Mouse (Mus musculus) c-Kit-positive CD71-positive TER-119-positive erythroid progenitor cells, embryonic 14.5 days (primary cell): ENCODE data around the gene Slc19a1.

Source experiments
- DNase-seq: peaks from one replicate; pipeline ENCODE4 v3.0.0-alpha.2; 2013; ENCODE audit warnings: low spot score

Slc19a1 gene

DNA sequence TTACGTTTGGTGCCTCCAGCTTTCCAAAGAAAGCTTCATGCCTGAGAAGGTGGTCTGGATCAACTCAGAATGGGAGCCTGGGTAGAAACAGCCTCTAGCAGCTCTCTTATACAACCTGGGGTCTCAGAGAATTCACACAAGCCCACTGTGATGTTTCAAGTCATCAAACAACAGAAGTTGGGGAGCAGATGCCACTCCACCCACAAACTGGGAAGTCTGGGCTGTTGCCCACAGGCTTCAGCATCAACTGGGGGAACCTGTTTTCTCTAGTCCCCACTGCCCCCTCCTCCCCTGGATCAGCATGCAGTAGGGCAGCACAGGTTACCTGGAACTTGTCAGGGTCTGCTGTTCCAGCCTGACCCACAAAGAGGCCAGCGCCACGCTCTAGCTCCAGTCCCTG lies 63.6 kb downstream of the Slc19a1 start:
- DNase-seq = no peak

DNA sequence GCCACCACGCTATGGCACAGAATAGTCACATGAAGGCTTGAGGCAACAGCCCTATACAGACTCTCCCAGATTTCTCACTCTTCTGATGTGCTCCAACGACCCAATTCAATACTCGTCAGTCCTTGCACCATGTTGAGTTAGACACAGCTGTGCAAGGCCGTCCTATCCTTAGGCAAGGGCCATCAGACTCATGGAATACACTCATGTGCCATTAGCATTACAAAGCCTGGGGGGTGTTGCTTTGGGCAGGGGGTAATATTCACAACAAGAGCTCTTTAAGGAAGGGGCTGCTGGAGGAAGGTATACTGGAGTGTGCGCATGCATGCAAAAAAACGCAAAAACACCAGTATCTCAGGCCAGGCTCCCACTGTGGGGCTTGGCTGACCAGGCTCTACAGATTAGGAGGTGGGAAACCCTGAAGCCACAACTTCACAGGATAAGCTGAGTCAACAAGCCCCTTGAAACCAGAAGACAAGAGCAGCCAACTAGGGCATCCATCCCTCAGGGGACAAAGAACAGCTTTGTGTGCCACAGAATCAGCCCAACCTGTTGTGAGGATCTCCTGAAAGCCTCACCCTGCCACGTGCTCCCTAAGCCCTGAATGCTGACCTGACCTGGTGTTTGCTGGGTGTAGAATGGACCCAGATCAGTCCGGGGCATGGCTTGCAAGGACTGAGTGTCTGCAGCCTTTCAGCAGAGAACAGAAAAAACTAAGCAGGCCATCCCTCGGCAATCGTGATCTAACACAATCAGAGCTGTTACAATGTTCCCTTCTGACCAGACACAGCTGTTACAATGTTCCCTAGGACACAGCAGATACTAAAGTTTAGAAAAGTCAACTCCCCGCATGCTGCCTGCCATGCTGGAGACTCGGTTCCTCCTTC lies 65.2 kb downstream of the Slc19a1 start:
- no peak for DNase-seq

DNA sequence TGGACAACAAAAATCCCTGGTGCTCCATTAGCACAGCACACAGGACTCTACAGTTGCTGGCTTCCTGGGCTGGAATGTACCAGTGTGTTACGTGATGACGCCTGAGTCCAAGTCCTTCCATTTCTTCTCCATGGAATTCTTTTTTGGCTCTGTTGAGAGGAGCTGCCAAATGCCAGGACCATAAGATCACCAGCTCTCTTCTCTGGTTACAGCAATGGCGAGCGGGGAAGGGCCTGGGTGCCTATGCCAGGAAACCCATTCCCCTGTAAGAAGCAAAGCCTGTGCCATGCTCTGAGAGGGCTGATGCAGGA lies 65.8 kb downstream of the Slc19a1 start:
- DNase-seq = no peak

DNA sequence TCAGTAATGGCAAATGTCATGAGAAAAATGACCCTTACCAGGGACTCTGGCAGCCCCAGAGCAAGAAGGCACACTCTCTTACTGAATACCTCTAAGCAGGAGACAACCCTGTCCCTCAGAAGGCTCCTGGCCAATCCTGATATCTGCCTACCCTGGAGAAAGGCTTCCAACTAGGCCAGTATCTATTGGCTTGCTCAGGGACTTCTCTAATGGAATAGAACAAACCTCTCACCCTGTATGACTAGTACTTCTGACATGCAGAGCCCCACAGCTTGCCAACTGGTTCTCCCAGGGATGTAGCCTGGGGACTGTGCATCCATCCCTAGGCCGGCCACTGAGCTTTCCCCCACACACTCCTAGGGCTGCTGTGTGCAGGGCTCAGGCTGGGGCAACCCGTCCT lies 66.6 kb downstream of the Slc19a1 start:
- DNase-seq = no peak

DNA sequence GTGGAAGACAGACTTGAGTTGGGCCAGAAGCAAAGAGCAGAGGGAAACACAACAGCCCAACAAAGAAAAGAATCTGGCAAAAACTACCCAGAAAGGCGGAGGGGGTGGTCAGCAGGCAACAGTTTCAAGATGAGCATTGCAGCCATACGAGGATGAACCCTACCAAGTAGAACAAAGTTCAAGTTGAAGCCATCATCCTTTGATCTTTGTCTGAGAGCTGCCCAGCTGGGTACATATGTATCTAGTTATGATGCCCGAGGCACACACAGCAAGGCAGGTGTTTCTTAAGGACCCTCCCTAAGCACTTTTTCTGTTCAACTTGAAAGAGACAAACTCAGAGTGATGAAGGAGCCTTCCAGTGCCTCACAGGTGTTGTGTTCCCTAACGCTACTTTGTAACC lies 67.7 kb downstream of the Slc19a1 start:
- DNase-seq = no peak

DNA sequence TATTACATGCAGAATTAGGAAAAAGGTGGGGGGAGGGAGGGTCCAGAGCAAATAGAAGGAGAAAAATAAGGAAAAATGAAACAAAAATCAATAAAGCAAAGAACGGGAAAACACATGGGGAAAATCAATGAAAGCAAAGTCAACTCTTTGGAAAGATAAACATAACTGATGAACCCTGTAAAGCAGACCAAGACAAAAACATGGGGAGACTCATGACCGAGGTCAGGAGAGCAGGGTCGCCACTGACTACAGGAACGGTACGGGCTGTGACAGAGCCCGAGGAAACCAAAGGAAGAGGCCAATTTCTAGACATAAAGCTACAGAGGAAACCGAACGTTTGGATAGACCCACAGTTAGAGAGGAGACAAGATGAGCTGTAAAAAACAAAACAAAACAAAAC lies 71.6 kb downstream of the Slc19a1 start:
- DNase-seq = no peak

DNA sequence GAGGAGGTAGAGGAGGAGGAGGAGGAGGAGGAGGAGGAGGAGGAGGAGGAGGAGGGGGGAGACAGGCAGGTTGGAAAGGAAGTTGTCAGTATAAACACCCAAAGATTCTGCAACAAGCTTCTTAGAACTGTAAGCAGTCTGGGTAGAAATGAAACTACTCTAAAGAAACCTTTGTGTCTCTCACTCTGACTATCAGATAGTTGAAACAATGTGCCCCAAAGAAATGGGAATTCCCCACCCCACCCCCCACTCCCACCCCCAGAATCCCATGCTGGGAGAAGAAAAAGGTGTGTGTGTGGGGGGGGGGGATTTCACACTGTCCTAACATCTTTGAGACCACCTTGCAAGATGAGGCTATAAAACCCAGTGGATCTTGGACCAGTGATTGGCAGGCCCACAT lies 72.3 kb downstream of the Slc19a1 start:
- no peak for DNase-seq

DNA sequence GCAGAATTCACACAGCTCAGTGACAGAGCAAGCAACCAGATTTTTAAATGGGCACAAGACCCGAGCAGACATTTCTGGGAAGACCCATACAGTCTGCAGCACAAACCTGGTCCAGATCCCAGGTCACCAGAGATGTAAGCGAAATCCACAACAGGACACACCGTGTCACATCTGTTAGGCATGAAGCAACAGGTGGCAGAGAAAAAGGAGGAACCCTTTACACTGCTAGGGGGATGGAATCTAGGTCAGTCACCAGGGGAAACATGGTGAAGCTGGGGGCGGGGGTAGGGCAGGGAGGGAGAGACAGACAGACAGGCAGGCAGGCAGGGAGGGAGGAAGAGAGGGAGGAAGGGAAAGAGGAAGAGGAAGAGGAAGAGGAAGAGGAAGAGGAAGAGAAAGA lies 76.1 kb downstream of the Slc19a1 start:
- no peak for DNase-seq

DNA sequence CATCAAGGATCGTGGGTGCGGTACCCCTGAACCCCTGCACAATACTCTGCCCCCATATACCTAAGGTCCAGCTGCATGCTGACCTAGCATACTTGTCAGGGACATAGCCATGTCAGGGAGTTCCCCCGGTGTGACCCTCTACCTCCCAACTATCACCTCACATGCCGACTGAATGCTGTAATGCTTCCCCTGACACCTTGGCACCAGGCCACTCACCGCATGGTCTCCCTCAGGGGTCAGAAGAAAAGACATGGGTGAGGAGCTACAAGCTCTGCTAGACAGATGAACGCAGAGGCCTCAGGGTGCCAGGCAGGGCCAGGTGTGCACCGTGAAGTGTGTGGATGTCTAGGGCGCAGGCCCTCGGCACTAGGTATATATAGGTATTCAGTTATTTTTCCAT lies 78.0 kb downstream of the Slc19a1 start:
- DNase-seq = no peak
